Mouse (Mus musculus): ENCODE data around the gene Il17f.

- TF ChIP-seq CTCF (IDR thresholded peaks at IDR 0.05; ENCODE audit: low read depth, low read length), result no peak
- no peak for TF ChIP-seq POLR2A (IDR thresholded peaks at IDR 0.05; ENCODE audit: insufficient read depth, low read length)
- TF ChIP-seq EP300 (IDR thresholded peaks at IDR 0.05; ENCODE audit: insufficient read depth, low read depth, low read length), result no peak
These were observed 59.5 kb downstream of the Il17f start, which contains the start of gene Il17a for GRCm38 (mm10) chr1:20730903-20731302.
